Mouse (Mus musculus) embryo, embryonic 11 days (tissue): ENCODE results near the gene Cox5a.

Experiments used
- DNase-seq: peaks from one replicate; pipeline ENCODE4 v3.0.0-alpha.2; 2015

Gene Cox5a

DNA sequence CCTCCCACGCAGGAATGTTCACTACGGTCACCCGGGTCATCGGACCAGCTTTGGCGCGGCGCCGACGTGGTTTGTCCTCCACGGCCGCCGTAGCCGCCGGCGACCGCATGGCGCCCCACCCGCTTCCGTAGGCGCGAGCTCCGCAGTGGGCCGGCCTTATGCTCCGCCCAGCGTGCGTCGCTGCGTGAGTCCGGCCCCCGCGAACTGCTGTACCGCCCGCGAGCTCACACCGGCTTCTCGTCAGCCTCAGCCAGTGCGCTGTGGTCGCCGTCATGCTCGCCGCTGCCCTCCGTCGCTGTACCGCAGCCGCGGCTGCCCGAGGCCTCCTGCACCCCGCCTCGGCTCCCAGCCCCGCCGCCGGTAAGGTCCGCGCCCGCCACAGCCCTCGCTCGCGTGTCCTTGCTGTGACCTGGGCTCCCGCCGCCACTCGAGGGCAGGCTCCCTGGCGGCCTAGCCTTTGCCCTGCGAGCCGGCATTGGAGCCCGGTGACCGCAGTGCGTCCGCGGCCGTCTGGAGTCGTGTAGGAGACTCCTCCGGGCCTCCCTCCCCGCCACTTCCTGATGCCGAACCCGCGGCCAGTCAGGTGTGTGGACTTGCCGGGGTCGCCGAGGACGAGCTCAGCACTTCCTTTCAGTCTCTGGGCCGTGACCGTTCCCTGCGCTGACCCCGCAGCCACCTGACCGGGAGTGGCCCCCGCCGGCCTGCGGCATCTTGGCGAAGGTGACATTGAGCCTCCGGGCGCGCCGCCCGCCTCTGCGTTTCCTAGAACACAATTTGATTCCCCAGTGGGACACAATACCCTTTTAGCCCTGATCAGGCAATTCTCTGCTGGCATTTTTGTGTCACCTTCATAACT, at the start of gene Cox5a:
Cox5a (plus strand) TSS at position 219 of the 856 bp plus-strand sequence.
- DNase-seq = peak; percentile 98

DNA sequence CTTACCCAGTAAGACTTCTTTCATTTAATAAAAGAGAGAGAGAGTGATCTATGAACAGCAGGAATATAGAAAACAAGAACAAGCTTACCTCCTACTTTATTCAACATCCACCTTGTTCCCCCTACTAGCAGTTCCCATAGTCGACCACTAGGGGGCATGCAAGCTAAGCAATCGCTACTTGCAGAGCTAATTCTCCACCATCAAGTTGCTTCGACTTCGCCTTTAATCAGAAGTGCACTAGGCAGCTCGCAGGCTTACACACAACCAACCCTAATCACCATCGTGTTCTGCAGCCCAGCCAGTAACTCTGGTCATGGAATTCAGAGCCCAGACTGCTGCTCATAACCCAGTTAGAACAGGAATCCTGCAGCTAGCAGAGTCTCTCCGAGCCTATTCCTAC, 35.3 kb upstream of the Cox5a start:
- DNase-seq = peak; percentile 86

DNA sequence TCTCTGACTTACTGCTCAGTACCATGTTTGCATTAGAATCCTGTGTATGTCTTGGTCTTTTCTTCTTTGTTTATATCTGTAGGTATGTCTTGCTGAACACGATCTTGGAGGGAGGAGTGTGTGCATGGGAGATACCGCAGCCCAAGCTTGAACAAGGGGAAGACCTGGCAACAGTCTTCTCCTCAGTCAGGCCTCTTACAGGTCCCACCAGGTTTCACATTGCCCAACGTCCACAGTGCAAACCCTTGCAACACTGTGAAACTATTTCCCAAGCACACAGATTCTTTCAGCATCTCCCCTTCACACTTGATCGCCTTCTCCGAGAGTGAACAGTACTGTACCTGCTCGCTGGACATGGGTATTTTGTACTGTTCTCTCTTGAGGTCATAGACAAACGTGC, 33.3 kb upstream of the Cox5a start:
- DNase-seq = no peak

DNA sequence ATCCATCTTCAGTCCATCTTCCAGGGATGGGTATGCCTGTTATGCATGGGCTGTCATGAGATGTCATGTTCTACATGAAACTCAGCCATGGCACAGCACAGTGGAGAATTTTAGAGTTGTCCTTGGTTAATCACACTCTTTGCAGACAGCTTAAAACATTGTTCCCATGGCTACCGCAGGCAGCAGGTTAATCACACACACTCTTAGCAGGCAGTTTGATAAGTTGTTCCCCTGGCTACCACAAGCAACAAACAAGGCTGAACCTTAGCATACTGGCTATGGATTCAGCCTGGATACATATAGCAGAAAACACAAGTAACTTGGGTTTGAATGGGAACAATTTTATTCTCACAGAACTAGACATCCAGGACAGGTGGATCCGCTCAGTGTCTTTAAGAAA, 27.5 kb upstream of the Cox5a start:
- no peak for DNase-seq

DNA sequence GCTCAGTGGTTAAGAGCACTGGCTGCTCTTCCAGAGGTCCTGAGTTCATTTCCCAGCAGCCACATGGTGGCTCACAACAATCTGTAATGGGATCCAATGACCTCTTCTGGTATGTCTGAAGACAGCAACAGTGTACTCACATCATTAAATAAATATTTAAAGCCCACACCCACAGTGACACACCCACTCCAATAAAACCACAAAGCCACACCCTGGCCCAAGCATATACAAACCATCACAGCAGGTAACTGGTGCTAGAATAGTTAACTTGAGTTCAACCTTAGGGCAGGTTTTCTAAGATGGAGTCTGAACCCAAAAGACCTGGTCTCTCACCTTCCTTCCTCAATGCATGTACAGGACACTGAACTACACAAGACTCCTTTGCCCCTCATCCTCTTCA, 26.1 kb upstream of the Cox5a start:
- no peak for DNase-seq

DNA sequence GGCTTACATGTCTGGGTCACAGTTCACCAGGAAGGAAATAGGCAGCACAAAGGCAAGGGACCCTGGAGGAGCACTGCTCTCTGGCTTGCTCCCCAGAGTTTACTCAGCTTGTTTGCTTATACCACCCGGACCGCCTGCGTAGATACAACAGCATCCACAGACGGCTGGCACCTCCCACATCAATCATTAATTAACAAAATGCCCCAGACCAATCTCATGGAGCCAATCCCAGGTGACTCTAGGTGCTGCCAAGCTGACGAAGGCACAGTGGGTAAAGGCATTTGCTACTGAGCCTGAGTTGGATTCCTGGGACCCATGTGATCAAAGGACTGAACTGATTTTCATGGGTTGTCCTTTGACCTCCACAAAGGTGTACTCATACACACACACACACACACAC, 23.8 kb upstream of the Cox5a start:
- no peak for DNase-seq

DNA sequence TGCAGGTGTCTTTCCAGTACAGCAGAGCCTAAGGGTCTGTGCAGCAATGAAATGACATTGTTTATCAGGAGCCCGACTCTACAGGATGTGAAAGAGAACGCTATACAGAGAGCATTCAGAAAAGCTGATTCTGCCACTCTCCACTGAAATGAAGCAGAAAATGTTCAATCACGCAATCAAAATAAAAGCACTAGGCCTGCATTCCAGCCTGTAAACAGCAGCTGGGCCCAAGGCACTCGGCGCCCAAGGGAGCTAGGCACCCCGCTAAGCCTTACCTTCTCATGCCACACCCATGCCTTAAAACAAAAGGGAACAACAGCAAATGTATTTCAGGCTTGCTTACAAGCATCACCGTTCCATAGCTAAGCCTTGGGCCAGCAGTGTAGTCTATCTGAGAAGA, 22.5 kb upstream of the Cox5a start:
- DNase-seq = no peak

DNA sequence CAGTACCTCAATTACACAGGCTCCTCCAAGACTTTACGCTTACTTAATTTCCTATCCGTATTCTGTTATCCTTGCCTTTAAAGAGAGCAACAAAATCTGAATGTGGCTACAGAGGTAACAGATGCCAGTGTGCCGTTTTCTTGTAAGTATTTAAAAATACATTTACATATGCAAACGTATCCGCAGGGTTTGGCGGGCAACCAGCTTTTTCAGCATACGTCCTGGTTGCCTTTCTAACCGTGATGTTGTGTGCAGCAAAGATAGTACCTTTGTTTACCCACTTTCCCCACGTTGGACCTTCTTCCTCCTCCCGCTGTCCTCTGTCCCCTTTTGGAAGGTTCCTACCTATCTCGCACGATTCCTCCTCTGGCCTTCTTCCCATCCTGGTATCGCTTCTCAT, 19.6 kb upstream of the Cox5a start:
- no peak for DNase-seq

DNA sequence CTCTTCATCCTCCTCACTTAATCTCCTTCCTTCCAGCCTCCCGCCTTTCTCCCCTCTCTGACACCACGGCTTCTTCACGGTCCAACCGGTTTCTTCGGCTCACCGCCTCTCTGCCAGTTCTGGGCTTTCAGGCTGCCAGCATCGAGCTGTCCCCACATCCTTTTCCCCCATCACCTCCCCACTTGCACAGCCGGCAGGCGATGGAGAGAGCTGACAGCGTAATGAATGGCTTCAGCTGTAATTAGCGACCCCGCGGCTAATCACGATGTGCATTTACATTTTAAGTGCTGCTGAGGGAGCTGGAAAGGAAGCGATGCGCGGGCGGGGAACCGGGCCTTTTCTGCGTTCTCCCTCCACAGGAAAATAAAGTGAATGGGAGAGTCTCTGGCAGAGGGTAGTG, 19.2 kb upstream of the Cox5a start:
- DNase-seq = peak; percentile 55

DNA sequence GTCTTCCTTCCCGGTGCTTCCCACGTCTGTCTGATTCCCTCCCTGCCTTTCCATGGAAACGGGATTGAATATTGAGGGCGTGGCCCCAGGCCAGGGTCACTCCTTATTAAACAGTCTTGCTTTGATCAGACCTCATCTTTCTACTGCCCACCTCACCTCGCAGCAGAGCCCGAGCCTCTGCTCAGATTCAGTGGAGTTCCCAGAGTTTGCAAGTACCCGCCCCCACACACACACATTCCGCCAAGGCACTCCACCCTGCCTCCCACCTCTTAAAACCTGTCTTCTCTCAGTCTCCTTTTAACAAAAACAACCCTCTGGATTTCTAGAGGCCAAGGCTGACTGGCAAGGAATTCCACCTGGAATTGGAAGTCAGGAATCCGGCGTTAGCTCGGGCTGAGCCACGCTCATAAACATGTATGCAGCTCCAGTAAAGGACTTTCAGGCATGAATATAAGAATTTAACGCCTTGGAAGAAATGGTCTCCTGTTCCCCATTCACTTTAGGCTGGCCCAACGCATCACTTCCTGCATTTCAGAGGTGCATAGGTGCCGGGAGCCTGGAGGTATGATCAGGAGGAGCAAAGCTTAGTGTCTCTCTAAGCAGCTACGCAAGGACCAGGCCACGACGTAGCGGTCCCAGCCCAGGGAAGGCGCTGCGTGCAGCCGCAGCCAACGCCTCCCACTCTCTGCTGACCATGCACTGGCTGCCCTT, 18.0 kb upstream of the Cox5a start:
- no peak for DNase-seq

DNA sequence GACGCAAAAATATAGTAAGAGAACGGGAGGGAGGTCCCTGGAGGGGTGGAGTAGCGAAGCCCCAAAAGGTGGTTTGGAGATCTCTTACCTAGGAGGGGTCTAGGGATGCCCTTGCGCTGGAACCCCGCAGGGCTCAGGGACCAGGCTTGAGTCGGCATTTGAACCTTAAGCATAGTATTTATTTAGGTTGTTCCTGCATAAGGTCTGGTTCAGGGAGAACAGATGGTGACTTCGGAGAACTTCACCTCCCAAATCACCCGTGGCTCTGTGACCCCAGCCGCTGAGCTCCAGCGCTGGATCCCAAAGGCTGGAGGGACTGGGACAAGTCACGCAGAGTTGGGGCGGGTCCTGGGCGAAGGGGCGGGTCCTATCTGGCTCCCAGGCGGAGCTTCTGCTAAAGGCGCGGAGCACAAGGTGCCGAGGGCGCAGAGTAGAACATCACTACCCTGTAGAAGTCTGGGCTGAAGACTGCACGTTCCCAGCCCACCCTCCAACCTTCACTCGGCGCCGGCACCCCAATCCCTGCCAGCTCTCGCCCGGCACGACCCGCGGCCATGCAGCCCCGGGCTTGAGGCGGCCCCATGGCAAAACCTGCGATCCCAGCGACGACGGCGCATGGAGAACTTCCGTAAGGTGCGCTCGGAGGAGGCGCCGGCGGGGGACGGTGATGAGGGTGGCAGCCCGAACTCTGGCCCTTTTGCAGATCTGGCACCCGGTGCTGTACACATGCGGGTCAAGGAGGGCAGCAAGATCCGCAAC, 17.3 kb upstream of the Cox5a start, which contains the start of gene Rpp25:
Rpp25 (plus strand) TSS at position 405 of the 759 bp plus-strand sequence.
- peak; percentile 70 for DNase-seq

DNA sequence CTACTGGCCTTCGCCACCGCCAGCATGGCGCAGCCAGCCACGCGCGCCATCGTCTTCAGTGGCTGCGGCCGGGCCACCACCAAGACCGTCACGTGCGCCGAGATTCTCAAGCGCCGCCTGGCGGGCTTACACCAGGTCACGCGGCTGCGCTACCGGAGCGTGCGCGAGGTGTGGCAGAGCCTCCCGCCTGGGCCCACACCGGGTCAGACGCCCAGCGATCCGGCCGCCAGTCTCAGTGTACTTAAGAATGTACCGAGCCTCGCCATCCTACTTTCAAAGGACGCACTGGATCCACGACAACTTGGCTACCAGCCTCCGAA, 16.7 kb upstream of the Cox5a start:
- DNase-seq = peak; percentile 79

DNA sequence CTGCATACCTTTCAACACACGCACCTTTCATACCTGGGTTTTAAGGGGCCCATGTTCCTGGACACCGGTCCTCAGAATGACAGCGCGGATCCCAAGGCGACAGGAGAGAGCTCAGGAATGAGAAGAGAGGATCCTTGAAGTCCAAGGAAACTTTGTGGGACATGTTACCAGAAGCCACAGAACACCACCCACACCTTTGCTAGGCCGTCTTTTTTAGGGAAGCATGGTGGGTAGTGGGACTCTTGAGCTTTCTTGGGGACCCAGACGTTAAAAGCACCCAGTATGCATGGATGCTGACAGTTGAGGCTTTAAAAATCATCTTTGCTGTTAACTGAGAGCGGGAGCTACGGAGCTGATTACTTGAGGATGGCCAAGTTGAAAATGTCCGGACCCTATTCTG, 16.2 kb upstream of the Cox5a start:
- no peak for DNase-seq

DNA sequence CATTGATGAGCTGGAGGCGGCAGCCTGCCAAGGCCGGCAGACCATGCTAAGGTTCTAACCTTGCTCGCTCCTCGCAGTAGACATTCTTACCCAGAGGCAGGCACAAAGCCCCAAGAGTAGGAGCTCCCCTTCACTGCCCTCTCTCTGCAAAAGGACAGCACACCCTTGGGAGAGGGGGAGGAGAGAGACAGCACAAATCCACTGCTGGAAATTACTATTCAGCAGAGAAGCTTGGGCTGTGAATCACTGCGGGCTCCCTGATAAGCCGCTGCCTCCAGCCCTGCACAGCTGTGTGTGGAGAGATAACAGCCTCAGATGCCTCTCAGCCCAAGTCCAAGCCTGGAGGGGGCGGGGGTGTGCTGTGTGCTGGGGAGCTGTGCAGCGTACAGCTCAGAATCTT, 15.4 kb upstream of the Cox5a start:
- DNase-seq = peak; percentile 56

DNA sequence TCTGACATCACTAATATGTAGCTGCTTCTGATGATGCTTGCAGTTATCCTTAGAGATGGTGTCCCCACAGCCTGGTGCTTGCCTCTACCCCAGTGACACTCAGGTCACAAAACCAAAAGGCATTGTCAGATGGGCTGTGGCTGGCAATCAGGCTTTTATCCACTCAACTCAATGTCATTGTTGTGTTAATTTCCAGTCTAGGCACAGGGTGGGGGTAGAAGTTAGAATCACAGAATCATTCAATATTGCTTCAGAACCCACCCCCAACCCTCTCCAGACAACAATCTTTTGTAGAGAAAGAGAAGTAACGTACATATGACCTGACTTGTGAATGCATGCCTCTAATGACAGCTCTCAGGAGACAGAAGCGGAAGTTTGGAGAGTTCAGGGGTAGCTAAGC, 10.5 kb upstream of the Cox5a start:
- DNase-seq = no peak

DNA sequence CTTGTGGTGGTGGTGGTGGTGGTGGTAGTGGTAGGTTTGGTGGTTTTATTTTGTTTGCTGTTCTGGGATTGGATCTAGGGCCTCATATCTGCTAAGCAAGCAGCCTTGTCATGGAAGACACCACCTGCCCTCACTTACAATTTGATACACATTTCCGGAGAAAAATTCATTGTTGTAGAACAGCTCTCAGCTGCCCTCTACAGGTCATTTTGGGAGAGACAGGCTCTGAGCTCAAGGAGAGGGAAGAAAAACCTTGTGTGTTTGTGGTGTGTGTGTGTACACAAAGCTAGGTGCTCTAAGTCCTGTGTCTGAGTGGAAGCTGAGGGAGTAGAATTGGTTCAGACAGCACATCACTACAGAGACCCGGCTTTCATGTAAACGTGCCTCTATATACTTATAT, 4.0 kb upstream of the Cox5a start:
- DNase-seq = peak; percentile 84

DNA sequence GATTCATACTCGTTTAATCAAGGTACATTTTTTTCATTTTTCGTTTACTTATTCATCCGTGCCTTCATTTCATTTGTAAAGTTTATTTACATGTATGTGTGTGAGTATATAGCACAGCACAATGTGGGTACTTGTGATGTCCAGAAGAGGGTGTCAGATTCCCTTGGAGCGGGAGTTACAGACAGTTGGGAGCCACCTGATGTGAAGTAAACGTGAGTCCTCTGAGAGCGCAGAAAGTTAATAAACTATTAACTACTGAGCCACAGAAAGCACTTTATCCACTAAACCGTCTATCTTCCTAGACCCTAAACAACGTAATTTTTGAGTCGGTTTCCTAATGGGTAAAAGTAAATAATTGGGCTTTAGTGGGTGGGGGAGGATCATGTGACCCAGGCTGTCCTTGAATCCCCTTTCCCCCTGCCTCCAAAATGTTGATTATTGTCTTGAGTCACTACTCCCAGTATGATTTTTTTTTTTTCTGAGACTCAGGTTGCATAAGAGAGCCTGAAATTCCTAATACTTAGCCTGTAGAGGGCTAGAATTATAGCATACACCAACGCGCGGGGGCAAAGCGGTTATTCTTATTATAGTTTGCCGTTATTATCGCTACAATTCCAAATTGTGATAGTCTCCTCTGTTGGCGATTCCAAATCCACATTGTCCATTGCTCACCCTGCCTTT, 559 bp upstream of the Cox5a start:
- DNase-seq = no peak

DNA sequence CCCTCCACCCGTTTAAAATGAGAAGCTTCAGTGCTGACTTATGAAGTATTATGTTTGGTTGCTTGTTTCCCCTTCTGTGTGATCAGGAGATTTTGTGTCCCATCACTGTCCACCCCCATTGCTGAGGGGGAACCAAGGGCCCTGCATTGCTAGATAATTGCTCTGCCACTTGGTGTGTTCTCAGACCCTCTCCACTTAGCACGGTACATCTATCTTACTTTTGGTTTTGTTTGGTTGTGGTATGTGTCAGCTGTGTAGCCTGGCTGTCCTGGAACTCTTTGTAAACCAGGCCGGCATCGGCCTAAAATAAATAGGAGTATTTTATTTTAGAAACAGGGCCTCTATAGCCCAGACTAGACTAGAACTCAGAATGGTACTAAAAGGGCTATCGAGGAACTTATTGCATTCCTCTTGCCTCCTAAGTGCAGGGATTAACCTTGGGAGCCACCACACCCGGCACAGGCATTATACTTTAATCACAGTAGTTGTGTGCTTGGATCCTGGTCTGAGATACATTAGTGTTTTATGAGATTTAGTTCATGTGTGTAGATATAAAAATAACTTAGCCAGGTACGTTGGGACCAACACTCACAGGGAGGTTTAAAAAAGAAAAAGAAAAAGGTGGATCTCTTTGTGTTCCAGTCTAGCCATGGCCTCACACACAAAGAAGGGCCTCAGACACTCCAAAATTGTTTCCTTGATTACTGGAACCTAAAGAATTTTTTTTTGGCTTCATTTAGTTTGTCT, 1.2 kb downstream of the Cox5a start:
- DNase-seq = no peak

DNA sequence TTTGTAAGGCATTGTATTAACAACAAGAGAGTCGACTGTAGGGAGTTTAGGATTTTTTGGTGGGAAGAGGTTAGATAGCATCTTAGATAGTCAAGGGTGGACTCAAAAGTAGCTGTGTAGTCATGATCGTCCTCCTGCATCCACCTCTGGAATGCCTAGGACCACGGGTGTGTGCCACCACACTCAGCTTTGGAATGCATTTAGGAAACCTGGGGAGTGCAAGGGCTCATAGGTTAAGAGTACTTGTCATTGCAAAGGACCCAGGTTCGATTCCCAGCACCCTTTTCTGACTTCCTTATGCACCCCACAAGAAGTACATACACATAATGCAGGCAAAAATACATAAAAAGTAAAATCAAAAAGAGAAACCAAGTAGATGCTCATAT, 1.8 kb downstream of the Cox5a start:
- DNase-seq = no peak

DNA sequence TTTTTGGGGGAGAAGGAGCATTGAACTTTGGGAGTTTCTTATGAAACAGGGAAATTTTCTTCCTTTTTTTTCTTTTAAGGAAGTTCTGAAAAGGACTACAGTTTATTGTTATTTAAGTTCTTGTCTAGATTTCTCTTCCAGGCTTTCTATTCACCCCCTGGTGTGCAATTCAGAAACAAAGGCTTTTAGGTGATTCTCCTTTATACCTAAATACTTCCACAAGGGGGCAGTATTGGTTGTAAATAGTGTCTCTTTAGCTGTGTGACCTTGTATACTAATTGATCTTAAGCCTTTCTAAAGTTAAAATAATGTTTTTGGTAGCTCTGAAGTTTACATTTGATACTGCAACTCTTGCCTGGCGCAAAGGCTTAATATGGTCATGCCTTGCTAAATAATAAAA, 2.7 kb downstream of the Cox5a start:
- DNase-seq = peak; percentile 88

DNA sequence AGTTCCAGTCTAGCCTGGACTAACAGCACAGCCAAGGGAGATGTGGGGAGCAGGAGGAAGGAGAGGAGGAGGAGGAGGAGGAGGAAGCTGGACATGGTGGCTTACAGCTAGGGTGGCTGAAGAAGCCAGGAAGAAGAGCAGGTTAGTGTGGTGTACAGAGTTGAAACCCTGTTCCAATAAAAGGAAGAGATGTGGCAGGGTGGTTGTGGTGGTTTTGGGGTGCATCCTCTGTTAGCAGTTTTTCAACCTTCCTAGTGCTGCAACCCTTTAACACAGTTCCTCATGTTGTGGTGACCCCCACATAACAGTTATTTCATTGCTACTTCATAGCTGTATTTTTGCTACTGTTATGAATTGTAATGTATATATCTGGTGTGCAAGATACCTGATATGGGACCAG, 3.4 kb downstream of the Cox5a start:
- DNase-seq = no peak

DNA sequence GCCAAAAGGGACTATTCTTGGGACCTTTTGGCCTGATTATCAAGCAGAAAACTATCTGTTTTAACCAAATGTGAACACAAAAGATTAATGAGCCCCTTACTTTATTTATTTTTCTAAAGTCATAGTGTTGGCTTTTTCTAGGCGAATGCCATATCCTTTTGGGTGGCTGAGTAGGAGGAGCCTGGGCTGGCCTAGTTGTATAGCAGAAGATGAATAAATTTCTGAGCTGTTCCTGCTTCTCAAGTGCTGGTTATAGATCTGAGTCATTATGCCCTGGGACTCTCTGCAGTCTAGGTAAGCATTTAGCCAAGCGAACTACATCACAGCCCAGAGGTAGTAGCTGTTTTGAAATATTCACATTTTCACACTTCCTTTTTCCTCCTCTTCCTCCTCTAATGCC, 4.4 kb downstream of the Cox5a start:
- no peak for DNase-seq

DNA sequence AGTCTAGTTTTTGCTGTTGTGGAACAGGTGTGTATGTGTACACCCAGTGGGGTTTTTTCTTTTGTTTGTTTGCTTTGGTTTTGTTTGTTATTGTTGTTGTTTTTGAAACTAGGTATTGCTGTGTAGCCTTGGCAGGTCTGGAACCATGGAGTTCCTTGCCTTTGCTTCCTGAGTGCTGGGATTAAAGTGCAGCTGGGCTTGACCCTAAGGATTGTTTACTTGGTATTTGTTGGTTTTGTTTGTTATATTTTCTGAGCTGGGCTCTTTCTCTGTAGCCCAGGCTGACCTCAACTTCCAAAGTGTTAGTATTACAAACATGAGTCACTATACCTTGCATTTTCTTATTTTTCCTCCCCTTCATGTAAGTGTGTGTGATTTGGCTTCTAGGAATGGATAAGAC, 5.4 kb downstream of the Cox5a start:
- no peak for DNase-seq
